Mouse (Mus musculus): ENCODE measurements at regions not wholly inside any gene's neighbourhood (a gene's known extent, or its start where the extent isn't known, plus 50 kb on each side); places are given as distances from the start of the nearest gene placed in this dataset.

GRCm38 (mm10) chr19:30452671-30453070, 96.8 kb downstream of the Dkk1 start:
- ATAC-seq (ENCODE audit: low FRiP score, low read depth) = no peak
- no peak for TF ChIP-seq POLR2A (IDR thresholded peaks at IDR 0.05; ENCODE audit: borderline replicate concordance, extremely low read depth, insufficient read depth, insufficient read length)

GRCm38 (mm10) chr19:30483436-30483835, 66.0 kb downstream of the Dkk1 start:
- no peak for TF ChIP-seq POLR2A (IDR thresholded peaks at IDR 0.05; ENCODE audit: borderline replicate concordance, extremely low read depth, insufficient read depth, insufficient read length)
- no peaks in the 10 kb centered on the region for H3K36me3 ChIP-seq (ENCODE audit: control insufficient read depth, insufficient read depth, low read length)
- H3K4me2 ChIP-seq (replicated peaks; ENCODE audit: low read depth, low read length, severe bottlenecking) = no peak overlapping the region
- no peaks in the 10 kb centered on the region for H3K27me3 ChIP-seq (ENCODE audit: control insufficient read depth, insufficient read depth, low read length)
- H3K4me3 ChIP-seq (replicated peaks; ENCODE audit: low read length) = no peak overlapping the region
- no peak overlapping the region for H3K27ac ChIP-seq (replicated peaks; ENCODE audit: low read depth, low read length)
- WGBS = 41% methylated on average over 4 of the region's 4 CpGs
- H3K4me1 ChIP-seq (ENCODE audit: control insufficient read depth, insufficient read depth, low read length) = no peaks in the 10 kb centered on the region
- no peak overlapping the region for H3K9ac ChIP-seq (ENCODE audit: low read depth, low read length, severe bottlenecking)
- DNase-seq (ENCODE audit: low spot score) (no peak), ATAC-seq (ENCODE audit: low FRiP score, low read depth) (no peak)
- no peaks in the 10 kb centered on the region for H3K9me3 ChIP-seq (ENCODE audit: control insufficient read depth, low read length)

More at GRCm38 (mm10) chr19:30452671-30453070, 96.8 kb downstream of the Dkk1 start:
- Histone ChIP-seq H3K4me3 (replicated peaks; ENCODE audit: low read length) (no peak overlapping the region), H3K27me3 (ENCODE audit: control insufficient read depth, insufficient read depth, low read length) (no peaks in the 10 kb centered on the region), H3K4me2 (replicated peaks; ENCODE audit: low read depth, low read length, severe bottlenecking) (no peak overlapping the region), H3K36me3 (ENCODE audit: control insufficient read depth, insufficient read depth, low read length) (no peaks in the 10 kb centered on the region), H3K4me1 (ENCODE audit: control insufficient read depth, insufficient read depth, low read length) (peaks cover 9% of the 10 kb centered on the region; the same call in 1 of the 2 replicates), H3K9me3 (ENCODE audit: control insufficient read depth, low read length) (no peaks in the 10 kb centered on the region), H3K27ac (replicated peaks; ENCODE audit: low read depth, low read length) (no peak overlapping the region), H3K9ac (ENCODE audit: low read depth, low read length, severe bottlenecking) (no peak overlapping the region)
- no peak for DNase-seq (ENCODE audit: low spot score)
- 84% methylated on average over 11 of the region's 11 CpGs for WGBS

- ATAC-seq (ENCODE audit: low FRiP score, low read depth) (no peak), DNase-seq (ENCODE audit: low spot score) (peak; percentile 52)
- no peak overlapping the region for H3K4me2 ChIP-seq (replicated peaks; ENCODE audit: low read depth, low read length, severe bottlenecking)
- no peak overlapping the region for H3K4me3 ChIP-seq (replicated peaks; ENCODE audit: low read length)
- H3K36me3 ChIP-seq (ENCODE audit: control insufficient read depth, insufficient read depth, low read length) = no peaks in the 10 kb centered on the region
- no peak overlapping the region for H3K27ac ChIP-seq (replicated peaks; ENCODE audit: low read depth, low read length)
- H3K27me3 ChIP-seq (ENCODE audit: control insufficient read depth, insufficient read depth, low read length) = no peaks in the 10 kb centered on the region
- 20% methylated on average over 3 of the region's 3 CpGs for WGBS
- peaks cover 5% of the 10 kb centered on the region; the same call in 1 of the 2 replicates for H3K4me1 ChIP-seq (ENCODE audit: control insufficient read depth, insufficient read depth, low read length)
- no peak for TF ChIP-seq POLR2A (IDR thresholded peaks at IDR 0.05; ENCODE audit: borderline replicate concordance, extremely low read depth, insufficient read depth, insufficient read length)
- H3K9ac ChIP-seq (ENCODE audit: low read depth, low read length, severe bottlenecking) = no peak overlapping the region
- no peaks in the 10 kb centered on the region for H3K9me3 ChIP-seq (ENCODE audit: control insufficient read depth, low read length)
Observed at GRCm38 (mm10) chr19:30489786-30490185, 59.7 kb downstream of the Dkk1 start.

- H3K4me2 ChIP-seq (replicated peaks; ENCODE audit: low read depth, low read length, severe bottlenecking) = no peak overlapping the region
- no peak for TF ChIP-seq POLR2A (IDR thresholded peaks at IDR 0.05; ENCODE audit: borderline replicate concordance, extremely low read depth, insufficient read depth, insufficient read length)
- WGBS = 26% methylated on average over 9 of the region's 9 CpGs
- no peaks in the 10 kb centered on the region for H3K9me3 ChIP-seq (ENCODE audit: control insufficient read depth, low read length)
- peaks cover 5% of the 10 kb centered on the region; the same call in 1 of the 2 replicates for H3K4me1 ChIP-seq (ENCODE audit: control insufficient read depth, insufficient read depth, low read length)
- H3K9ac ChIP-seq (ENCODE audit: low read depth, low read length, severe bottlenecking) = no peak overlapping the region
- DNase-seq (ENCODE audit: low spot score) (no peak), ATAC-seq (ENCODE audit: low FRiP score, low read depth) (no peak)
- H3K27me3 ChIP-seq (ENCODE audit: control insufficient read depth, insufficient read depth, low read length) = no peaks in the 10 kb centered on the region
- no peak overlapping the region for H3K27ac ChIP-seq (replicated peaks; ENCODE audit: low read depth, low read length)
- no peaks in the 10 kb centered on the region for H3K36me3 ChIP-seq (ENCODE audit: control insufficient read depth, insufficient read depth, low read length)
- no peak overlapping the region for H3K4me3 ChIP-seq (replicated peaks; ENCODE audit: low read length)
Observed at GRCm38 (mm10) chr19:30490916-30491315, 58.5 kb downstream of the Dkk1 start.
